25 mouse cellular contexts compared by ENCODE assay signal in the genomic region with DNA sequence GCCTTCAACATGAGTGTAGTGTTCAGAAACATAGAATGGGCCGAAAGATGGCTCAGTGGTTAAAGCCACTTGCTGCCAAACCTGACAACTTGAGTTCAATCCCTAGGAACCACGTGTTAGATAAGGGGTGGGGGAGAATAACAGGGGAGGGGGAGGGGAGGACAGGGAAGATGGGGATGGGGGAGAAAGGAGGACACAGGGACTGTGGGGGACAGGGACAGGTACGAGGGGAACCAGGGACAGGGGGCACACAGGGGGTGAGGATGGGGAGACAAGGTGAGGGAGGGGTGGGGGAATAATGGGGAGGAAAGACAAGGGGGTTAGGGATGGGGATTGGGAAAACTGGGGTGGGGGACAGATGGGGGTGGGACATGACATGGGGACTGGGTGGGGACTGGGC. TPM values are rescaled to one million over a fixed set of nuclear protein-coding genes. Genes with fewer than 3 reads are reported as not detected.
DNase-seq lines count a peak whose midpoint lies in the region; ATAC-seq and TF ChIP-seq lines count a peak whose summit lies in the region.
"Had no signal": no experiment of that assay in that cellular context is flagged by ENCODE, and none has a peak within 500 bp of the region (broad histone marks: within the 10 kb centered on the region; RNA-seq: fewer than 3 reads in every experiment).

No protein-coding gene starts in this region.

- TF ChIP-seq CTCF in liver, adult 2 months (IDR thresholded peaks at IDR 0.05; ENCODE audit: low read depth, low read length): no peak
- TF ChIP-seq CTCF in bone marrow macrophage, adult 2 months (IDR thresholded peaks at IDR 0.05; ENCODE audit: low read depth, low read length): no peak

- H3K36me3 ChIP-seq in liver, adult 2 months (ENCODE audit: control insufficient read depth, insufficient read depth, low read length): no peaks in the 10 kb centered on the region
- H3K36me3 ChIP-seq in liver, embryonic 16.5 days (ENCODE audit: control insufficient read depth, insufficient read depth): no peaks in the 10 kb centered on the region
- H3K36me3 ChIP-seq: embryonic facial prominence, embryonic 13.5 days; G1E; hindbrain, embryonic 13.5 days had no signal

- no peak overlapping the region for H3K4me3 ChIP-seq in liver, adult 2 months (ENCODE audit: insufficient read depth, low read depth, low read length)
- H3K4me3 ChIP-seq in bone marrow macrophage, adult 2 months (ENCODE audit: insufficient read depth, low read length): peak overlapping the region; percentile 42
- H3K4me3 ChIP-seq in liver, embryonic 16.5 days (ENCODE audit: low read depth, low read length): no peak overlapping the region
- H3K4me3 ChIP-seq: embryonic facial prominence, embryonic 13.5 days; erythroblast, embryonic 14.5 days; forebrain, embryonic 13.5 days; hindbrain, embryonic 13.5 days; left cerebral cortex, adult 2 months had no signal

- DNase-seq in liver, adult 2 months (ENCODE audit: extremely low read depth, low read depth, low spot score): no peak
- no peak for DNase-seq in liver
- peak; percentile 10 to 55 for DNase-seq in spleen, postnatal 4 days (ENCODE audit: low spot score in 2 of 2)
- no peak for DNase-seq in spleen, adult 12 weeks (ENCODE audit: low spot score)
- DNase-seq in gastrocnemius, adult 8-10 months (ENCODE audit: low spot score in 2 of 2): no peak
- DNase-seq: adrenal gland, postnatal 36 days; cerebellum, adult 8-10 months; cerebellum, postnatal 36 days; embryo, embryonic 11 days; heart, postnatal 14 days; kidney, adult 18-20 months; midbrain, embryonic 14.5 days had no signal

- H3K9me3 ChIP-seq in liver, embryonic 16.5 days (replicated peaks; ENCODE audit: control insufficient read depth, low read length): no peaks in the 10 kb centered on the region

- no peak overlapping the region for H3K9ac ChIP-seq in liver, adult 2 months (ENCODE audit: low read depth, low read length)
- H3K9ac ChIP-seq in liver, embryonic 16.5 days (ENCODE audit: low read depth, low read length): no peak overlapping the region
- H3K9ac ChIP-seq: embryonic facial prominence, embryonic 13.5 days; forebrain, embryonic 13.5 days; hindbrain, embryonic 13.5 days had no signal

- peak overlapping the region; percentile 15; the same call in 1 of the 2 replicates for H3K27ac ChIP-seq in liver, adult 2 months (replicated peaks; ENCODE audit: insufficient read depth, low read depth, low read length)
- H3K27ac ChIP-seq in bone marrow macrophage, adult 2 months (ENCODE audit: insufficient read depth, low read depth, low read length): peak overlapping the region; percentile 76; the same call in 1 of the 2 replicates
- peak overlapping the region; percentile 43; the same call in 1 of the 2 replicates for H3K27ac ChIP-seq in liver, embryonic 16.5 days (ENCODE audit: low read length)
- H3K27ac ChIP-seq: embryonic facial prominence, embryonic 13.5 days; forebrain, embryonic 13.5 days; hindbrain, embryonic 13.5 days; left cerebral cortex, adult 2 months had no signal

- ATAC-seq in liver, embryonic 16.5 days (ENCODE audit: low read depth): no peak
- ATAC-seq: forebrain, embryonic 13.5 days; Patski had no signal

- no peaks in the 10 kb centered on the region for H3K4me1 ChIP-seq in liver, adult 2 months (ENCODE audit: control insufficient read depth, insufficient read depth, low read length)
- peaks cover 11% of the 10 kb centered on the region for H3K4me1 ChIP-seq in bone marrow macrophage, adult 2 months (ENCODE audit: control insufficient read depth, insufficient read depth, low read length)
- H3K4me1 ChIP-seq in liver, embryonic 16.5 days (ENCODE audit: control insufficient read depth, low read depth, low read length): no peaks in the 10 kb centered on the region
- H3K4me1 ChIP-seq: embryonic facial prominence, embryonic 13.5 days; forebrain, embryonic 13.5 days; hindbrain, embryonic 13.5 days had no signal

- no peaks in the 10 kb centered on the region for H3K79me2 ChIP-seq in liver, adult 2 months (ENCODE audit: control insufficient read depth, insufficient read depth, low read length)

- peak overlapping the region; percentile 29 for H3K4me2 ChIP-seq in liver, embryonic 16.5 days (ENCODE audit: low read depth, low read length)
- H3K4me2 ChIP-seq: embryonic facial prominence, embryonic 13.5 days; forebrain, embryonic 13.5 days; heart, embryonic 11.5 days; hindbrain, embryonic 13.5 days had no signal

- no peaks in the 10 kb centered on the region for H3K27me3 ChIP-seq in liver, adult 2 months (ENCODE audit: control insufficient read depth, insufficient read depth, low read length)
- H3K27me3 ChIP-seq in liver, embryonic 16.5 days (ENCODE audit: control insufficient read depth, insufficient read depth, low read depth, low read length): no peaks in the 10 kb centered on the region
- H3K27me3 ChIP-seq: CH12.LX; embryonic facial prominence, embryonic 13.5 days; forebrain, embryonic 13.5 days; hindbrain, embryonic 13.5 days had no signal

- 49% methylated on average over 3 of the region's 3 CpGs for WGBS in liver, adult 2 months
- 28% methylated on average over 3 of the region's 3 CpGs for WGBS in liver, embryonic 16.5 days (ENCODE audit: insufficient replicate concordance)

- TF ChIP-seq POLR2A in liver, adult 2 months (IDR thresholded peaks at IDR 0.05; ENCODE audit: extremely low read depth, insufficient read depth, low read length): no peak
- no peak for TF ChIP-seq POLR2A in bone marrow macrophage, adult 2 months (IDR thresholded peaks at IDR 0.05; ENCODE audit: borderline replicate concordance, low read depth, low read length)

RNA-seq across cellular contexts. Expression of a gene that starts 1.7 kb away (rescaled TPM):
- total RNA-seq in liver, adult 2 months (2014; rRNA removed): 1.5 and 1.6 TPM in 2 replicates
- 0.96 and 2.9 TPM in 2 replicates for polyA plus RNA-seq in liver, adult 2 months (2012; rRNA removed)
- 1.9 and 2.0 TPM in 2 replicates for polyA plus RNA-seq in bone marrow macrophage, adult 2 months (2012; ENCODE audit: insufficient read depth, insufficient read length, missing spikeins)
- 0.44 and 0.54 TPM in 2 replicates for polyA plus RNA-seq in liver, embryonic 16.5 days (2015; fragmentation: Nextera tagmentation; extraction: Ambion mirVana)
- total RNA-seq in gastrocnemius, adult 8-10 months (2022): under 1 TPM in 1 of 4 experiments, not detected in 3; 0.10 TPM
- total RNA-seq: left cerebral cortex, postnatal 36 days had no signal
- polyA plus RNA-seq: embryonic facial prominence, embryonic 13.5 days; erythroblast, embryonic 14.5 days; forebrain, embryonic 13.5 days; G1E; heart, embryonic 11.5 days; midbrain, embryonic 14.5 days; neural tube, embryonic 11.5 days; Patski had no signal

RNA-seq across cellular contexts. Expression of a gene that starts 17.1 kb away (rescaled TPM):
- total RNA-seq in liver, adult 2 months (2014; rRNA removed): 25.2 and 59.5 TPM in 2 replicates
- 80.4 and 156 TPM in 2 replicates for polyA plus RNA-seq in liver, adult 2 months (2012; rRNA removed)
- polyA plus RNA-seq in bone marrow macrophage, adult 2 months (2012; ENCODE audit: insufficient read depth, insufficient read length, missing spikeins): 1,609 and 1,701 TPM in 2 replicates
- 8.9 and 12.0 TPM in 2 replicates for polyA plus RNA-seq in liver, embryonic 16.5 days (2015; fragmentation: Nextera tagmentation; extraction: Ambion mirVana)
- total RNA-seq in gastrocnemius, adult 8-10 months (2022): 1 to 10 TPM; 2.3 to 4.7 (median 3.9) TPM

RNA-seq across cellular contexts. Expression of a gene that starts 37.0 kb away (rescaled TPM):
- 14.4 and 15.2 TPM in 2 replicates for total RNA-seq in liver, adult 2 months (2014; rRNA removed)
- polyA plus RNA-seq in liver, adult 2 months (2012; rRNA removed): 18.4 and 24.6 TPM in 2 replicates
- 51.8 and 56.6 TPM in 2 replicates for polyA plus RNA-seq in bone marrow macrophage, adult 2 months (2012; ENCODE audit: insufficient read depth, insufficient read length, missing spikeins)
- polyA plus RNA-seq in liver, embryonic 16.5 days (2015; fragmentation: Nextera tagmentation; extraction: Ambion mirVana): 6.7 TPM in 2 replicates
- 1 to 10 TPM; 5.1 to 7.6 (median 6.7) TPM for total RNA-seq in gastrocnemius, adult 8-10 months (2022)

RNA-seq across cellular contexts. Expression of a gene that starts 42.8 kb away (rescaled TPM):
- total RNA-seq in liver, adult 2 months (2014; rRNA removed): 66.9 and 101 TPM in 2 replicates
- polyA plus RNA-seq in liver, adult 2 months (2012; rRNA removed): 56.7 and 80.3 TPM in 2 replicates
- polyA plus RNA-seq in bone marrow macrophage, adult 2 months (2012; ENCODE audit: insufficient read depth, insufficient read length, missing spikeins): 201 and 204 TPM in 2 replicates
- polyA plus RNA-seq in liver, embryonic 16.5 days (2015; fragmentation: Nextera tagmentation; extraction: Ambion mirVana): 17.7 and 18.5 TPM in 2 replicates
- total RNA-seq in gastrocnemius, adult 8-10 months (2022): 1 to 10 TPM; 2.1 to 4.3 (median 3.4) TPM

RNA-seq across cellular contexts. Expression of a gene that starts 47.3 kb away (rescaled TPM):
- 32.8 and 58.4 TPM in 2 replicates for total RNA-seq in liver, adult 2 months (2014; rRNA removed)
- polyA plus RNA-seq in liver, adult 2 months (2012; rRNA removed): 42.8 and 78.0 TPM in 2 replicates
- 2,467 and 2,568 TPM in 2 replicates for polyA plus RNA-seq in bone marrow macrophage, adult 2 months (2012; ENCODE audit: insufficient read depth, insufficient read length, missing spikeins)
- 4.3 and 4.7 TPM in 2 replicates for polyA plus RNA-seq in liver, embryonic 16.5 days (2015; fragmentation: Nextera tagmentation; extraction: Ambion mirVana)
- total RNA-seq in gastrocnemius, adult 8-10 months (2022): 1 to 10 TPM; 3.1 to 4.1 (median 3.5) TPM
- total RNA-seq: G1E had no signal
- polyA plus RNA-seq: erythroblast, embryonic 14.5 days; G1E; heart, embryonic 11.5 days; neural tube, embryonic 11.5 days; Patski had no signal

Comparison
In these comparisons a context has a peak if more than half of its experiments do, and no peak if none do; other contexts are left out.
1. DNase-seq: peak in spleen, postnatal 4 days (2 of 2); none in liver, adult 2 months (single experiment), liver (single experiment), spleen, adult 12 weeks (single experiment) and gastrocnemius, adult 8-10 months (0 of 2).
2. H3K27ac ChIP-seq: peak in every context shown above with its lines; median percentile 76 in bone marrow macrophage, adult 2 months; 43 in liver, embryonic 16.5 days; 15 in liver, adult 2 months.